In the genomic region with DNA sequence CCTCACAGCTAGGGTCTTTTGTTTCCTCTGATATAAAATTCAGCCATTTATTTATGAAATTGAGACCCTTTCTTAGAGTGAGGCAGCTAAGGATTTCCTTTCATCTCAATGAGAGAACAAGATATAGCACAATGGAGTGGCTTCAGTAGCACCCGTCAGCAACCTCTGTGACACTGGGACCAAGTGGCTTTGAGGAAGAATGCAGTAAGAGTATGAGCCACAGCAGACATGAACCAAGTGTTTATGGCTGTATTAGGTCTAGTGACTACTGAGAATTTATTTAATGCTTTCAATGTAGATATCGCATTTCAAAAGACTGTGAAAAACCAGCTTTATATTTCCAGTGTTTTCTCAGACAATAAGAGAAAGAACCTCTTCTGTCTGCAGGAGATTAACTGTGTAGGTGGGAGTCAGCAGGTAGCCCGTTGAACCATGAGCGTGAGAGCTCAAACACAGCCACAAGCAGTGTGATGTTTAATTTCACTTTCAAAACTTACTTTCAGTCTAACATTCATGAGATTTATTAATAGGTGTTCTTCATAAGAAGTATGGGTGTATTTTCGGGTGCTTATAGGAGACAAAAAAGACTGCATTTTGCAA, we compare ENCODE assay signal across 25 mouse cellular contexts. TPM values are rescaled to one million over a fixed set of nuclear protein-coding genes. Genes with fewer than 3 reads are reported as not detected.
"Had no signal": no experiment of that assay in that cellular context is flagged by ENCODE, and none has a peak within 500 bp of the region (broad histone marks: within the 10 kb centered on the region; RNA-seq: fewer than 3 reads in every experiment).

No protein-coding gene starts in this region.

- H3K4me2 ChIP-seq: heart, embryonic 12.5 days; hindbrain, embryonic 12.5 days; hindbrain, embryonic 14.5 days; limb, embryonic 12.5 days; liver, embryonic 11.5 days; liver, embryonic 13.5 days; liver, embryonic 15.5 days had no signal

- H3K27me3 ChIP-seq: heart, embryonic 12.5 days; hindbrain, embryonic 12.5 days; limb, embryonic 12.5 days; liver, embryonic 13.5 days; liver, embryonic 15.5 days had no signal

- H3K9me3 ChIP-seq: heart, embryonic 10.5 days; heart, embryonic 12.5 days; hindbrain, embryonic 10.5 days; hindbrain, embryonic 12.5 days; limb, embryonic 10.5 days; limb, embryonic 12.5 days; liver, embryonic 13.5 days; liver, embryonic 15.5 days had no signal

- H3K4me3 ChIP-seq: gastrocnemius, adult 2 months; heart, embryonic 10.5 days; heart, embryonic 12.5 days; hindbrain, embryonic 10.5 days; hindbrain, embryonic 12.5 days; left cerebral cortex, adult 2 months; limb, embryonic 10.5 days; limb, embryonic 12.5 days; liver, embryonic 13.5 days; liver, embryonic 15.5 days had no signal

- DNase-seq: gastrocnemius, adult 2 months; gastrocnemius, postnatal 10 days; gastrocnemius, postnatal 25 days; heart, adult 18-20 months; heart, postnatal 10 days; heart, postnatal 4 days; kidney, adult 18-20 months; kidney, adult 8-10 months; layer of hippocampus, adult 9-11 months; liver; liver, embryonic 13.5 days; liver, postnatal 0 days had no signal

- H3K36me3 ChIP-seq: heart, embryonic 10.5 days; heart, embryonic 12.5 days; hindbrain, embryonic 10.5 days; hindbrain, embryonic 12.5 days; limb, embryonic 10.5 days; limb, embryonic 12.5 days; liver, embryonic 13.5 days; liver, embryonic 15.5 days had no signal

- H3K9ac ChIP-seq: heart, embryonic 12.5 days; hindbrain, embryonic 12.5 days; hindbrain, embryonic 14.5 days; limb, embryonic 12.5 days; liver, embryonic 13.5 days; liver, embryonic 15.5 days; liver, postnatal 0 days had no signal

- ATAC-seq: hindbrain, embryonic 16.5 days; intestine, embryonic 16.5 days; liver, postnatal 0 days had no signal

- H3K27ac ChIP-seq: gastrocnemius, adult 2 months; heart, embryonic 10.5 days; hindbrain, embryonic 10.5 days; hindbrain, embryonic 12.5 days; hindbrain, embryonic 14.5 days; left cerebral cortex, adult 2 months; limb, embryonic 10.5 days; limb, embryonic 12.5 days; liver, embryonic 13.5 days; liver, embryonic 15.5 days had no signal

- H3K4me1 ChIP-seq: heart, embryonic 10.5 days; heart, embryonic 12.5 days; hindbrain, embryonic 12.5 days; limb, embryonic 10.5 days; limb, embryonic 12.5 days; liver, embryonic 13.5 days; liver, embryonic 15.5 days had no signal

RNA-seq across cellular contexts. Expression of gene Plscr4, which starts 15.2 kb away (rescaled TPM):
- total RNA-seq: granulocyte monocyte progenitor cell, adult 5-6 weeks had no signal
